Mouse (Mus musculus): ENCODE data around the gene Hoxd3.

GRCm38 (mm10) chr2:74668370-74669229, 43.1 kb upstream of the Hoxd3 start:
- TF ChIP-seq POLR2A (IDR thresholded peaks at IDR 0.05; ENCODE audit: insufficient read depth, low read length) (no peak), CTCF (IDR thresholded peaks at IDR 0.05; ENCODE audit: low read depth, low read length) (no peak)

Measured in ES-Bruce4 (cell line).